ENCODE assay signal across 11 mouse cellular contexts in genomic region chr4:40063751-40064456, GRCm38 (mm10).
DNase-seq lines count a peak whose midpoint lies in the region; ATAC-seq and TF ChIP-seq lines count a peak whose summit lies in the region.
"Had no signal": no experiment of that assay in that cellular context is flagged by ENCODE, and none has a peak within 500 bp of the region (broad histone marks: within the 10 kb centered on the region; RNA-seq: fewer than 3 reads in every experiment).

No protein-coding gene starts in this region.

- no peak for TF ChIP-seq CTCF in lung, embryonic 14.5 days (IDR thresholded peaks at IDR 0.05; ENCODE audit: low read depth)
- TF ChIP-seq CTCF in forebrain, postnatal 0 days (IDR thresholded peaks at IDR 0.05; ENCODE audit: low read depth) = no peak

- intact Hi-C loops in heart, postnatal 10 days (cut with DNase I) = no loop called here
- intact Hi-C loops in heart, postnatal 36 days (cut with DNase I) = no loop called here

- no peak for ATAC-seq in lung, embryonic 14.5 days (ENCODE audit: insufficient read depth)
- no peak for ATAC-seq in forebrain, postnatal 0 days
- ATAC-seq: liver, postnatal 0 days had no signal

- peak; percentile 2 for DNase-seq in adrenal gland, postnatal 10 days
- DNase-seq in adrenal gland, postnatal 4 days (ENCODE audit: low spot score in 2 of 2) = no peak
- DNase-seq in heart, postnatal 10 days = peak; percentile 9 to 16
- no peak for DNase-seq in heart, postnatal 36 days
- peak; percentile 4 for DNase-seq in lung, embryonic 14.5 days
- DNase-seq in lung, postnatal 4 days = no peak
- DNase-seq in forebrain, postnatal 0 days = peak; percentile 14
- DNase-seq in T-cell, adult 2 months (ENCODE audit: low spot score) = no peak
- DNase-seq: cerebellum, adult 8-10 months; liver, postnatal 0 days; thymus, adult 2 months had no signal

- H3K27ac ChIP-seq in lung, embryonic 14.5 days (ENCODE audit: low read depth) = no peak overlapping the region
- H3K27ac ChIP-seq in forebrain, postnatal 0 days (ENCODE audit: low read depth, low read length) = no peak overlapping the region

- no peaks in the 10 kb centered on the region for H3K27me3 ChIP-seq in lung, embryonic 14.5 days (ENCODE audit: insufficient read depth, low read length)
- H3K27me3 ChIP-seq in forebrain, postnatal 0 days (ENCODE audit: insufficient read depth, low read length) = no peaks in the 10 kb centered on the region

- no peaks in the 10 kb centered on the region for H3K9me3 ChIP-seq in lung, embryonic 14.5 days (ENCODE audit: low read depth, low read length)
- no peaks in the 10 kb centered on the region for H3K9me3 ChIP-seq in forebrain, postnatal 0 days (ENCODE audit: low read length)

- no peaks in the 10 kb centered on the region for H3K36me3 ChIP-seq in lung, embryonic 14.5 days (ENCODE audit: insufficient read depth)
- no peaks in the 10 kb centered on the region for H3K36me3 ChIP-seq in forebrain, postnatal 0 days (ENCODE audit: insufficient read depth)

- H3K9ac ChIP-seq in lung, embryonic 14.5 days = no peak overlapping the region
- no peak overlapping the region for H3K9ac ChIP-seq in forebrain, postnatal 0 days
- H3K9ac ChIP-seq: liver, postnatal 0 days had no signal

- no peak overlapping the region for H3K4me3 ChIP-seq in lung, embryonic 14.5 days (ENCODE audit: low read depth, low read length)
- H3K4me3 ChIP-seq in forebrain, postnatal 0 days (ENCODE audit: low read depth, low read length) = no peak overlapping the region

- no peak overlapping the region for H3K4me2 ChIP-seq in lung, embryonic 14.5 days
- no peak overlapping the region for H3K4me2 ChIP-seq in forebrain, postnatal 0 days (ENCODE audit: low read depth)

- WGBS in lung, embryonic 14.5 days = 70% methylated on average over 3 of the region's 3 CpGs
- 49% methylated on average over 3 of the region's 3 CpGs for WGBS in forebrain, postnatal 0 days

- H3K4me1 ChIP-seq in lung, embryonic 14.5 days (ENCODE audit: insufficient read depth) = no peaks in the 10 kb centered on the region
- H3K4me1 ChIP-seq in forebrain, postnatal 0 days (ENCODE audit: insufficient read depth) = no peaks in the 10 kb centered on the region

Comparison
In these comparisons a context has a peak if more than half of its experiments do, and no peak if none do; other contexts are left out.
1. DNase-seq: peak in adrenal gland, postnatal 10 days (single experiment), heart, postnatal 10 days (2 of 2), lung, embryonic 14.5 days (single experiment) and forebrain, postnatal 0 days (single experiment); none in adrenal gland, postnatal 4 days (0 of 2), heart, postnatal 36 days (0 of 2), lung, postnatal 4 days (0 of 2) and T-cell, adult 2 months (single experiment).